Mouse (Mus musculus): ENCODE data around the gene Meis2. TPM values are rescaled to one million over a fixed set of nuclear protein-coding genes. Genes with fewer than 3 reads are reported as not detected.

The Meis2 gene
- polyA plus RNA-seq, 1 experiment from 2014 or later: 117 TPM

GRCm38 (mm10) chr2:116047365-116047764 lies 18.3 kb downstream of the Meis2 start:
- no peak for DNase-seq (ENCODE audit: low spot score)
- H3K9ac ChIP-seq (ENCODE audit: low read length): no peak overlapping the region
- no peak for ATAC-seq (ENCODE audit: insufficient read depth, low FRiP score, low TSS enrichment)
- WGBS: 61% methylated on average over 8 of the region's 8 CpGs
- H3K4me1 ChIP-seq (ENCODE audit: control insufficient read depth, insufficient read depth, low read length): peaks cover 34% of the 10 kb centered on the region
- H3K27me3 ChIP-seq (ENCODE audit: control insufficient read depth, insufficient read depth, low read length): no peaks in the 10 kb centered on the region
- no peak overlapping the region for H3K4me3 ChIP-seq (ENCODE audit: low read depth, low read length)
- H3K9me3 ChIP-seq (ENCODE audit: control insufficient read depth, low read length): no peaks in the 10 kb centered on the region
- peaks cover 4% of the 10 kb centered on the region for H3K36me3 ChIP-seq (ENCODE audit: control insufficient read depth, insufficient read depth, low read length)
- H3K4me2 ChIP-seq (ENCODE audit: low read depth): no peak overlapping the region
- H3K27ac ChIP-seq (ENCODE audit: low read depth, low read length): no peak overlapping the region

- DNase-seq (ENCODE audit: low spot score) (no peak), ATAC-seq (ENCODE audit: insufficient read depth, low FRiP score, low TSS enrichment) (no peak)
- H3K9ac ChIP-seq (ENCODE audit: low read length): no peak overlapping the region
- no peak overlapping the region; the same call in 1 of the 2 replicates for H3K27ac ChIP-seq (ENCODE audit: low read depth, low read length)
- peaks cover 4% of the 10 kb centered on the region for H3K36me3 ChIP-seq (ENCODE audit: control insufficient read depth, insufficient read depth, low read length)
- WGBS: 34% methylated on average over 7 of the region's 7 CpGs
- H3K27me3 ChIP-seq (ENCODE audit: control insufficient read depth, insufficient read depth, low read length): no peaks in the 10 kb centered on the region
- peaks cover 37% of the 10 kb centered on the region for H3K4me1 ChIP-seq (ENCODE audit: control insufficient read depth, insufficient read depth, low read length)
- no peak overlapping the region for H3K4me2 ChIP-seq (ENCODE audit: low read depth)
- H3K9me3 ChIP-seq (ENCODE audit: control insufficient read depth, low read length): no peaks in the 10 kb centered on the region
- no peak overlapping the region for H3K4me3 ChIP-seq (ENCODE audit: low read depth, low read length)
Observed at GRCm38 (mm10) chr2:116045048-116045447, 20.6 kb downstream of the Meis2 start.

DNA sequence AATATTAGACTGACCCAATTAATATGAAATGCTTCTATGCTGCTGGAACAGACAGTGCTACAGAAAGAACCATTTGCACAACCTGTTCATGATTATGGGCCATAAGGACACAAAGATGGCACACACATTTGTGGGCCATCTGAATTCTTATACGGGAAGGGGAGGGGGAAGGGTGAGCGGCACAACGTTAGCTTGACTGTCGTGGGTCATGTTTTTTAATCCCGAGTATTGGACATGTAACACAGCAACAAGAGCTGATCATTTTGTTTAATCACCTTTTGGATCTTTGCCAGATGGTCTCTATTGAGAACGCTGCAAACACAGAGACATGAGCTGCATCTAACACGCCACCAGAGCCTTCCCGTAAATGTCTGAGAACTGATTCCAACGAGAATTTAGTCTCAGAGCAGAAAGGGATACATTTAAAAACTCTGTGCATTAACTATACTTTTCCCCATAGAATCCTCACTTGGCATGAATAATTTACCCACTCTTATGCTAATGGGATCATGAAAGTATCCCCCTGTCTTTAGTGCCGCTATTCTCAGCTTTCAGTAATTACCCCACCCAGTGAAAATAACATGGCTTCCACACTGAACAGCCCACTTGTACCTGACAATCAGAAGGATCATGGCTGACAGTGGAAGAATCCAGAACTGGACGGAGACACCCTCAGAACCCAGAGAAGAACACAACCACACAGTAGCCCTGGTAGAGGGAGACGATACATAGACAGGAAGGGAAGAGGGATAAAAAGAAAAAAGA lies 22.5 kb downstream of the Meis2 start:
- WGBS: 60% methylated on average over 12 of the region's 12 CpGs
- Histone ChIP-seq H3K36me3 (ENCODE audit: control insufficient read depth, insufficient read depth, low read length) (peaks cover 6% of the 10 kb centered on the region), H3K27ac (ENCODE audit: low read depth, low read length) (no peak overlapping the region), H3K4me2 (ENCODE audit: low read depth) (no peak overlapping the region), H3K9me3 (ENCODE audit: control insufficient read depth, low read length) (no peaks in the 10 kb centered on the region), H3K27me3 (ENCODE audit: control insufficient read depth, insufficient read depth, low read length) (no peaks in the 10 kb centered on the region), H3K4me3 (ENCODE audit: low read depth, low read length) (no peak overlapping the region), H3K9ac (ENCODE audit: low read length) (no peak overlapping the region), H3K4me1 (ENCODE audit: control insufficient read depth, insufficient read depth, low read length) (peaks cover 37% of the 10 kb centered on the region)
- DNase-seq (ENCODE audit: low spot score): no peak
- 0 out of 2 replicates have a peak, but pooled peaks have one; percentile 25 for ATAC-seq (ENCODE audit: insufficient read depth, low FRiP score, low TSS enrichment)

DNA sequence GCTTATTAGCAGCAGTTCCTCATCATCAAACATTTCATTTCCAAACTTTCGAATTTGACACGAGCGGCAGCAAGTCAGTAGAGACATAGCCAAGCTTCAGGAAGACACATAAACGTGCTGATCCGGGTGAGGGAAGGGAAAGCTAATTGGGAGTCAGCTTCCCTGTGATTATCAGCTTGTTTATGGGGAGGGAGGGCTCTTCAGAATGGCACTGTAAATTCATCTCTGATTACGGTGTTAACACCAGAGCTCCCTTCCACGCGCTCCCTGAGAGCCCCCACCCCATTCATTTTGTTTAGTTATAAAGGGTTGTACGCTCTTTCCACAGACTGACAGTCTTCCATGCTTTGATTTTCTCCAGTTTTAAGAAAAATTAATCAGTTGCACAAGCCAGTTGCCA lies 23.2 kb downstream of the Meis2 start:
- Histone ChIP-seq H3K4me3 (ENCODE audit: low read depth, low read length) (no peak overlapping the region), H3K27me3 (ENCODE audit: control insufficient read depth, insufficient read depth, low read length) (no peaks in the 10 kb centered on the region), H3K27ac (ENCODE audit: low read depth, low read length) (no peak overlapping the region), H3K9ac (ENCODE audit: low read length) (no peak overlapping the region), H3K9me3 (ENCODE audit: control insufficient read depth, low read length) (no peaks in the 10 kb centered on the region), H3K4me1 (ENCODE audit: control insufficient read depth, insufficient read depth, low read length) (peaks cover 31% of the 10 kb centered on the region), H3K4me2 (ENCODE audit: low read depth) (no peak overlapping the region), H3K36me3 (ENCODE audit: control insufficient read depth, insufficient read depth, low read length) (peaks cover 6% of the 10 kb centered on the region; the same call in 1 of the 2 replicates)
- ATAC-seq (ENCODE audit: insufficient read depth, low FRiP score, low TSS enrichment) (no peak), DNase-seq (ENCODE audit: low spot score) (no peak)
- 57% methylated on average over 9 of the region's 9 CpGs for WGBS

GRCm38 (mm10) chr2:116041683-116042262 lies 23.9 kb downstream of the Meis2 start:
- H3K4me3 ChIP-seq (ENCODE audit: low read depth, low read length): no peak overlapping the region
- no peak overlapping the region for H3K9ac ChIP-seq (ENCODE audit: low read length)
- no peak overlapping the region for H3K27ac ChIP-seq (ENCODE audit: low read depth, low read length)
- no peaks in the 10 kb centered on the region for H3K9me3 ChIP-seq (ENCODE audit: control insufficient read depth, low read length)
- H3K36me3 ChIP-seq (ENCODE audit: control insufficient read depth, insufficient read depth, low read length): peaks cover 4% of the 10 kb centered on the region; the same call in 1 of the 2 replicates
- no peak overlapping the region for H3K4me2 ChIP-seq (ENCODE audit: low read depth)
- peaks cover 24% of the 10 kb centered on the region for H3K4me1 ChIP-seq (ENCODE audit: control insufficient read depth, insufficient read depth, low read length)
- no peaks in the 10 kb centered on the region for H3K27me3 ChIP-seq (ENCODE audit: control insufficient read depth, insufficient read depth, low read length)
- DNase-seq (ENCODE audit: low spot score) (no peak), ATAC-seq (ENCODE audit: insufficient read depth, low FRiP score, low TSS enrichment) (no peak)
- 67% methylated on average over 9 of the region's 9 CpGs for WGBS

GRCm38 (mm10) chr2:116035345-116035744 lies 30.3 kb downstream of the Meis2 start:
- DNase-seq (ENCODE audit: low spot score) (no peak), ATAC-seq (ENCODE audit: insufficient read depth, low FRiP score, low TSS enrichment) (no peak)
- no peaks in the 10 kb centered on the region for H3K27me3 ChIP-seq (ENCODE audit: control insufficient read depth, insufficient read depth, low read length)
- H3K9me3 ChIP-seq (ENCODE audit: control insufficient read depth, low read length): no peaks in the 10 kb centered on the region
- H3K4me2 ChIP-seq (ENCODE audit: low read depth): no peak overlapping the region
- H3K36me3 ChIP-seq (ENCODE audit: control insufficient read depth, insufficient read depth, low read length): 0 out of 2 replicates have a peak, but pooled peaks cover 2% of the 10 kb centered on the region
- 87% methylated on average over 5 of the region's 5 CpGs for WGBS
- no peaks in the 10 kb centered on the region for H3K4me1 ChIP-seq (ENCODE audit: control insufficient read depth, insufficient read depth, low read length)
- H3K4me3 ChIP-seq (ENCODE audit: low read depth, low read length): no peak overlapping the region
- H3K27ac ChIP-seq (ENCODE audit: low read depth, low read length): no peak overlapping the region
- no peak overlapping the region for H3K9ac ChIP-seq (ENCODE audit: low read length)

GRCm38 (mm10) chr2:116028127-116028526 lies 37.5 kb downstream of the Meis2 start:
- Histone ChIP-seq H3K27me3 (ENCODE audit: control insufficient read depth, insufficient read depth, low read length) (no peaks in the 10 kb centered on the region), H3K4me3 (ENCODE audit: low read depth, low read length) (no peak overlapping the region), H3K9me3 (ENCODE audit: control insufficient read depth, low read length) (no peaks in the 10 kb centered on the region), H3K27ac (ENCODE audit: low read depth, low read length) (no peak overlapping the region), H3K4me2 (ENCODE audit: low read depth) (no peak overlapping the region), H3K36me3 (ENCODE audit: control insufficient read depth, insufficient read depth, low read length) (no peaks in the 10 kb centered on the region; the same call in 1 of the 2 replicates), H3K4me1 (ENCODE audit: control insufficient read depth, insufficient read depth, low read length) (0 out of 2 replicates have a peak, but pooled peaks cover 5% of the 10 kb centered on the region), H3K9ac (ENCODE audit: low read length) (no peak overlapping the region)
- DNase-seq (ENCODE audit: low spot score) (no peak), ATAC-seq (ENCODE audit: insufficient read depth, low FRiP score, low TSS enrichment) (no peak)
- 69% methylated on average over 3 of the region's 3 CpGs for WGBS

DNA sequence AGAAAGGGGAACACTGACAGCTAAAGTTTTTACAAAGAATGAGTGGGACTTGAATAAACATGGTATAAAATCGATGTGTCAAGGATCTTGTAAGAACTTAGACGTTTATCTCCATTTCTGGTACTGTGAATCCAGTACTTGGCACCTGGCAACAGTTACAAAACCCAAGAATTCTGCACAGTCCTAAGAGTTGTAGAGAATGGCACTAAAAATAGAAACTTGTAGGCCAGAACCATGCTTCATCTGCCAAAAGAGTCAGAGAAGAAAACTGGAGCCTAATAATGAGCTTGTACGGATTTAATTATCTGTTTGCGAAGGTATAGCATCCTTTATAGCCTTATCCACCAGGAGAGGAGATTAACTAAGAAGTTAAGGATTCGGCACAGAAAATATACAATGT lies 42.8 kb downstream of the Meis2 start:
- Histone ChIP-seq H3K27me3 (ENCODE audit: control insufficient read depth, insufficient read depth, low read length) (no peaks in the 10 kb centered on the region), H3K36me3 (ENCODE audit: control insufficient read depth, insufficient read depth, low read length) (no peaks in the 10 kb centered on the region), H3K4me2 (ENCODE audit: low read depth) (no peak overlapping the region), H3K27ac (ENCODE audit: low read depth, low read length) (no peak overlapping the region), H3K9ac (ENCODE audit: low read length) (no peak overlapping the region), H3K4me3 (ENCODE audit: low read depth, low read length) (no peak overlapping the region), H3K9me3 (ENCODE audit: control insufficient read depth, low read length) (no peaks in the 10 kb centered on the region), H3K4me1 (ENCODE audit: control insufficient read depth, insufficient read depth, low read length) (peaks cover 32% of the 10 kb centered on the region)
- ATAC-seq (ENCODE audit: insufficient read depth, low FRiP score, low TSS enrichment) (no peak), DNase-seq (ENCODE audit: low spot score) (no peak)
- WGBS: 88% methylated on average over 5 of the region's 5 CpGs

DNA sequence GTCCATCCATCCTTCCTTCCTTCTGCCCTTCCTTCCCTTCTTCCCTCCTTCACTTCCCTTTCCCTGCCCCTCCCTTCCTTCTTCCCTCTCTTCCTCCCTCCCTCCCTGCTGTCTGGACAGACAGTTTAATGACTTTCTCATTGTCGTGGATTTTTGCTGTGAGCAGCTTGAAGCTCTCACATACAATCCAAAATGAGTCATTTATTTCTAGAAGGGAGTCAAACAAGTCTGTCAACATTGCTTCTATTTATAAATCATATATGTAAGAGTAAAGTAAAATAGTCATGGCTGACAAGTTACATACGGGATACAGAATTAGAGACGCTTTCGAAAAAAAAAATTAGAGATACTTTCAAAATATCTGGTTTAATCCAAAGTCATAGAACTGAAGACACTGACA lies 43.7 kb downstream of the Meis2 start:
- WGBS: 63% methylated on average over 4 of the region's 4 CpGs
- H3K27me3 ChIP-seq (ENCODE audit: control insufficient read depth, insufficient read depth, low read length): no peaks in the 10 kb centered on the region
- no peak for ATAC-seq (ENCODE audit: insufficient read depth, low FRiP score, low TSS enrichment)
- H3K4me1 ChIP-seq (ENCODE audit: control insufficient read depth, insufficient read depth, low read length): peaks cover 32% of the 10 kb centered on the region
- no peak overlapping the region for H3K4me3 ChIP-seq (ENCODE audit: low read depth, low read length)
- DNase-seq (ENCODE audit: low spot score): no peak
- peak overlapping the region; percentile 93 for H3K27ac ChIP-seq (ENCODE audit: low read depth, low read length)
- no peaks in the 10 kb centered on the region for H3K36me3 ChIP-seq (ENCODE audit: control insufficient read depth, insufficient read depth, low read length)
- H3K9me3 ChIP-seq (ENCODE audit: control insufficient read depth, low read length): no peaks in the 10 kb centered on the region
- H3K9ac ChIP-seq (ENCODE audit: low read length): no peak overlapping the region
- H3K4me2 ChIP-seq (ENCODE audit: low read depth): no peak overlapping the region
